Mouse (Mus musculus): ENCODE measurements around the gene Pef1.

DNA sequence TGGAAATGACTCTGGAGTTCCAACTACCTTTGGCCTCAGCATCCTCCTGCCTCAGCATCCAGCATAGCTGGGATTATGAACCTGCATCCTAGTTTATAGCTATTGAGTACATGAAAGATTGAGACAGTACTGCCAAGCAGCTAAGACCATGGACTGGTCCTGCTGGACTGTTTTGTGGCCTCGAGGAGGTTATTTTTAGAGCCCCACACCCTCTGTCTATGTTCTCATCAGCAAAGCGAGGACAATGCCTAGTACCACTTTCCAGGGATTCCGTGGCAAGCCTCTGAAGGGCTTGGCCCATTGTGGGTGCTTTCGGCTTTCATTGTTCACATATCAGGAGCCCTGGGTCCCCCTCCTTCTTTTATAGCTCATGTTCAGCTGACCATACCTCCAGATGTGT is 68.0 kb downstream of the Pef1 start:
- TF ChIP-seq CTCF (IDR thresholded peaks at IDR 0.05; ENCODE audit: borderline replicate concordance, extremely low read depth, insufficient read depth, insufficient read length) (no peak), POLR2A (IDR thresholded peaks at IDR 0.05; ENCODE audit: borderline replicate concordance, extremely low read depth, insufficient read depth, insufficient read length, poor library complexity, severe bottlenecking) (no peak)

Measured in brain, embryonic 14.5 days (tissue).